Mouse (Mus musculus) natural killer cell, adult 2 months (primary cell): ENCODE data around the gene Fbxo47.

ENCODE experiments used
- DNase-seq, 2 experiments: peaks; one replicate each; pipeline ENCODE4 v3.0.0; 2022; ENCODE audit warnings: low spot score in 2 of 2

Fbxo47 gene

GRCm38 (mm10) chr11:97883918-97884600 lies at the start of gene Fbxo47:
Gene Fbxo47, minus strand, starts transcription at chr11:97884154.
- DNase-seq, result peak; percentile 95 to 97

DNA sequence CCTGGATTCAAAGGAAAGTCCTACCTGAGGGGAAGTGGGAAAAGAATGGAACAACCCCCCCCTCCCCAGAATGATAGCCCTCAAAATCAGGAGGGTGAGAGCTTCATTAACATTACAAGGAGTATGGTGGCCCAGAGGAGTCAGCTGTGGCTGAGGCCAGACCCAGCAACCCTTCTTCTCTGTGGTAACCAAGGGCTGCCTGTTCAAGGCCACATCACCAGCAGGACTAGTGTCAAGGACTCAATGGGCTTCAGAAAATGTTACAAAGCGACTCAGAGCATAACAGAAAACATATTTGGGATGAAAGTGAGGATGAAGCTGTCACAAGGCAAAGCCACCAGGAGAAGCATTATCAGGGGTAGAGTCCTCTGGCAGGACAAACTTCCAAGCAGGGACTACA lies 49.6 kb upstream of the Fbxo47 start:
- no peak for DNase-seq

- no peak for DNase-seq
Measured at GRCm38 (mm10) chr11:97928905-97929304, 45.0 kb upstream of the Fbxo47 start.

- no peak for DNase-seq
Measured at GRCm38 (mm10) chr11:97924217-97924616, 40.3 kb upstream of the Fbxo47 start.

DNA sequence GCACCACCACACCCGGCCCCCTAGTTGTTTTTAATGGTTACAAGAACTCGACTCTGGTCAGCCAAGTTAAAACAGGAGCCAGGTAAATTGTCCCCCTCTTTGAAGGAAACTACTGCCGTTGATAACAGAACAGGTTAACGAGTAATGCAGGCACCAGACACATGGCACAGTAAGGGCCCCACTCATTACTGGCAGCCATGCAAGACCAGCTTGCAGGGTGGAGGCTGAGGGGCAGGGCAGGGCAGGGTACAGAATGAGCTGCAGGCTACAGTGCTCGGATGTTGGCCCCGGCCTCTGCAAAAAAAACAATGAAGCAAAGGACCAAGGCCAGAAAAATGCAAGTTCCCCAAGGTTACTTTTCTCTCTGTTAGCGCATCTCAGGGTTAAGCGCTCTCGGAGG lies 39.7 kb upstream of the Fbxo47 start:
- no peak for DNase-seq

GRCm38 (mm10) chr11:97915974-97916503 lies 32.1 kb upstream of the Fbxo47 start:
- no peak for DNase-seq

DNA sequence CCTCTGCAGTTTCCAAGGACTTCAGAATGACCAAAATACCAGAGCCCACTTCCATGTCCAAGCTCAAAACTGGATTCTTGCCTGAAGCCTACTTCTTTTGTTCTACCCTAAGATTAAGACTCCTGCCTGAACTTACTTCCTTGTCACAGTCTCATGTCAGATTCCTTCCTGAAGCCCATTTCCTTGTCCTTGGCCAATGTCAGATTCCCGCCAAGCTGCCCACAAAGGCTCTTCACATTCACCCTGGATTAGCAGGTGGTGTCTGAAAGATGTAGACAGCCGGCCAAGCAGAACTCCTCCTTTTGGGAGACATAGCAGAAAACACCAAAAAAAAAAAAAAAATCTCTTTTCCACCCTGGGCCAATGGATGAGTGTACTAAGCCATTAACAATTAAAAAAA lies 31.5 kb upstream of the Fbxo47 start:
- DNase-seq, result no peak

DNA sequence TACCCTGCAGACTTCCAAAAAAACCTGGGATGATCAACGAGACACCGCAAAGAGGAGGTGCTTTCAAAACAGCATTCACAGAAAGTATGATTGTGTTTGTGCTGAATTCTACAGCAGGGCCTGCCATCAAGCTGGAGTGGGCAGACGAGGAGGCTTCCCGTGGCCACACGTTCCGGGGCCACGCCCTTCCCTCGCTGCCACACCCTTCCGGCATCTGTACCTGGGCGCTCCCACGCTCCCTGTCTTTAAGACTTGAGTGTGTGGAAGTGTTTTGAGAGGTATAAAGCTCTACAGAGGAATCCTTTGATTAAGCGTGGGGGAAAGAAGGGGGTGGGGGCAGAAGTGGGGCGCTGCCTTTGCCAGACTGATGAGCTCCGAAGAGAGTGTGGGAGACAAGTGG lies 29.2 kb upstream of the Fbxo47 start:
- DNase-seq, result no peak

DNA sequence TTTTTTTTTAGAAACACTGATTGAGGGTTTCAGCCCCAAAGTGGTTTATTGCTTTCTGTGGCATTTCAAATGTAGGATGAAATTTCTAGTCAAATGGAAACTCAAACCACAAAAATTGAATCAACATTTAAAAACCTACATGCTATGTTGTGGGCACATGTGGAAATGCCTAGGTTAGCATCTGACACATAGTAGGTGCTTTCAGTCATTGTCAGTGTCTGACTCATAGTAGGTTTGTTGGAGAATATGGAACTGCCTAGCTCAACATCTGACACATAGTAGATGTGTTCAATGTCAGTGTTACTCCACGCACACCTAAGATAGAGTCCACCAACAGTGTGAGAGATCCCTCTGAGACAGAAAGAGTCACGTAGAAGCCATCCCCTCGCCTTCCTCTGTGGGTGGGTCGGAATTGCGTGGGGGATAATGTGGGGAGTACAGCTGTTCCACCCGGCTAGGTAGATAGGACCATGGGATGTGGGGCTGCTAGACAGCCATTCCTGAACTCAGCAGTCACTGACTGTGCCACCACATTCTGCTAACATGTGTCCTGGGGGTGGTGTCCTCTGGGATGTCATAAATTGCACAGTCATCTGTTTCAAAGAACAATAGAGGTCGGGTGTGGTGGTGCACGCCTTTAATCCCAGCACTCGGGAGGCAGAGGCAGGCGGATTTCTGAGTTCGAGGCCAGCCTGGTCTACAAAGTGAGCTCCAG lies 24.8 kb upstream of the Fbxo47 start:
- no peak for DNase-seq

GRCm38 (mm10) chr11:97907935-97908334 lies 24.0 kb upstream of the Fbxo47 start:
- no peak for DNase-seq

DNA sequence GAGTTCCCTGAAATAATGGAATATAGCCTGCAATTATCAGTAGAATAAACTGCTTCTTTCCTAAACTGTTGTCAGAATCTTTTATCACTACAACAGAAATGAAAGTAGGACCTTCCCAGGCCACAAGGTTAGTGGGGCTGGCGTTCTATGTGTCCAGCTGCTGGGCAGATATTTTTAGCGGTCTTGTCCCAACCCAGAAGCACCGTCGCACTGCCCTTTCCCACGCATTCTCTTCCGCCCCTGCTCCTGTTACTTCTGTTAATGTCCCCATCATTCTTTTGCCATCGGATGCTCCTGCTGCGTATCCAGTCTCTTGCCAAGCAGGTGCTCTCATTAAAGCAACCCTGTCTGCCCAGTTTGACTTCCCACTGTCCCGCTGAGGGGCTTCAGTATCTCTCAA lies 23.0 kb upstream of the Fbxo47 start:
- no peak for DNase-seq

- DNase-seq, result no peak
Measured at GRCm38 (mm10) chr11:97905941-97906340, 22.0 kb upstream of the Fbxo47 start.

DNA sequence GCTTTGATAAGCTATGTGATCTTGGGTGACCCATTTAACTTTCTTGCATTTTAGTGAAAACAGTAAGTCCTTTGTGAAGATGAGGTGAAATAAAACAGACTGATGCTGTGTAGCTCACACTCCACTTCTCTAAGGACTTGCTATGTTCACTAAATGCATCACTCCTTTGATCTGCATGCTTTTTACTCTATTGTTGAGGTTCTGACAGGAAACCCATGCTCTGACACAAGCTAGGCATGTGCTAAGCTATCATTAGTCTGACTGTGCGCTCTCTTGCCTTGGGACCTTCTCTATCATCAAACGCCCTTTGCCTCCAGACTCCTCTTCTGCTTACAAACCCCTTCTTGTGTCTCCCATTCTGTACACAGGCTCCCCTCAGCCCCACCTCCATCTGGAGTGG lies 21.6 kb upstream of the Fbxo47 start:
- DNase-seq, result no peak

DNA sequence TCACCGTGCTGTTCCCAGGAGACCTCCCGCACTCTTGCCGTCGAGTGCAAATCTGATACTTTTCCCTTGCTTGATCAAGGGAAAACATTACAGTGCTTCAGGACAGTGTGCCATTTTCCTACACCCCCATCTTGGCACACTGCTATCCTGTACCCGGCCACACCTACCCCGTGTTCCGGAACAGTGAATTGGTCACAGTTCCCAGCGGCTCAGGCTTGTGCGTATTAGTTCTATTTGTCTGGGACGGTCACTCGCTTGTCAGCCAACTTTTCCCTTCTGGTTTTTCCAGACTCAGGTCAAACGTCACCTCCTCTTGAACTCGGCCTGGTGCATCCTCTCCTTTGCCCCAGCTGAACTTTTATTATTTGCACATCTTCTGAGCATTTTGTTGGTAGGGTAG lies 20.8 kb upstream of the Fbxo47 start:
- DNase-seq, result no peak

DNA sequence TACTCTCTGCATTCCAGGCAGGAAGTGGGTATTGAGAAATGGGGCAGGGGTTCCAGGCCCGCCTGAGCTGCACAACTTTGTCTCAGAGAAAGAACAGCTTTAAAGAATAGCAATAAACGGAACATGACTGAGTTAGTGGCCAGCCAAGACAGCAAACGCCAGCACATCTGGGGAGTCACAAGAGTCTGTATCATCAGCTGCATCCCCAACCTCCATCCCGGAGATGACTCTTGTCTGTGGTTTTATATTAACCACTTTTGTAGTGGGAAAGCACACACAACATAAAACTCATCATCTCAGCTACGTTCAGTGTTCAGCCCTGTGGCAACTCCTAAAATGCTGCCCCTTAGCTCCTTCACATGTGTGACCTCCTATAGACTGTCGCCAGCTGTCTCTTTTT lies 17.9 kb upstream of the Fbxo47 start:
- DNase-seq, result no peak

DNA sequence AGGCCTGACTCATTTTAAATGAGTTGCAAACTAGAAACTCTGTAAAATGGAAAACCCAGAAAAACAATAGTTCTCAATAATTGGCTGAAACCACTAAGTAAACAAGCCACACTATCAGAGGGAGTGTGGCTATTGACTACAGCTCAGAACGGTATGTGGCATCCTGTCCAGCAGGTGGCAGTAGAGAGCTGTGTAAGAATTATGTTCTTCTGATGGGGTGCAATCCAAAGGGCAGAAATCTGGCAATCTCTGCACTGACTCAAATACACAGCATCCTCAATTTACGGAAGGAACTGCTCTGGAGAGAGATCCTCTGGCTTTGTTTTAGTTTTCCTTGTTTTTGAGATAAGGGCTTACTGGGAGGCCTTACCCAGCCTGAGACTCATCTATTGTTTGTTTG lies 15.9 kb upstream of the Fbxo47 start:
- DNase-seq, result peak; percentile 75 to 85

DNA sequence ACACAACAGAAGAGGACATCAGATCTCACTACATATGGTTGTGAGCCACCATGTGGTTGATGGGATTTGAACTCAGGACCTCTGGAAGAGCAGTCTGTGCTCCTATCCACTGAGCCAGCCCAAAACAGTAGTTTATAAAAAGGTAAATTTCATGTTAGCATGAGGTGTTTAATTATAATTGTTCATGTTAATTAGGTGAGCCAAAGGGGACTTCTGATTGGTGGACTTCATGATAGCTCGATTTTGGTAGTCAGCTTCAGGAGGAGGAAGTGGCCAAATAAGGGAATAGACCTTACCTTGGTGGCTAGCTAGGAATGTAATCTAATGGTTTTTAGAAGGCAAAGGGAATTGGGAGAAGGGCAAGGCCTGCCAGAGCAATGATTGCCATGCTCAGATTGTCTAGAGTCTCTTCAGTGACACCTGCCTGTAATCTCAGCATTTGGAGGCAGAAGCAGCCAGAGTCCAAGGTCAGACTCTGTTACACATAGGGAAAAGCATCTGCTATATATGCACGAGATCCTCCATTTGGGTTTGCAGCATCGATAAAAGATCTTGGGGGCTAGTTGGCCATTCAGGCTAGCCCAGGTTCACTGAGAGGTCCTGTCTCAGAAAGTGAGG lies 13.7 kb upstream of the Fbxo47 start:
- no peak for DNase-seq

- DNase-seq, result no peak
Measured at GRCm38 (mm10) chr11:97896655-97897054, 12.7 kb upstream of the Fbxo47 start.

DNA sequence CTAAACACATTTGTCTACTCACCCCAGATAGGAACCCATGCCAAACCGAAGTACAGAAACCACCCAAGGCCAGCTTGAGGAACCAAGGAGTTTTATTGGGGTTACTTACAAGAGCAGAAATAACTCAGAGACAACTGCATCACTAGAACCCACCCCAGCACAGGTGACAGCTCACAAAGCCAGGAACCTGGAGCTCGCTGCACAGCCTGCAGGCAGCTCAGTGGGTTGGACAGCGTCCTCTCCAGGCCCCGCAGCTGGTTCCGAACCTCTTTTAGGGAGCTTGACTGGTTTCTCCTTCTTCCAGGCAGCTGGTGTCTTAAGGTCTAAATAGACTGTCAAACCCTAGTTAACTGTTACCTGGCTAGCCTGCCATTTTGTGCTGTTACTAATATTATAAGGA lies 7.9 kb upstream of the Fbxo47 start:
- DNase-seq, result no peak

GRCm38 (mm10) chr11:97885296-97885915 lies 1.5 kb upstream of the Fbxo47 start:
- DNase-seq, result no peak

- DNase-seq, result no peak
Measured at GRCm38 (mm10) chr11:97884601-97885185, 739 bp upstream of the Fbxo47 start.

DNA sequence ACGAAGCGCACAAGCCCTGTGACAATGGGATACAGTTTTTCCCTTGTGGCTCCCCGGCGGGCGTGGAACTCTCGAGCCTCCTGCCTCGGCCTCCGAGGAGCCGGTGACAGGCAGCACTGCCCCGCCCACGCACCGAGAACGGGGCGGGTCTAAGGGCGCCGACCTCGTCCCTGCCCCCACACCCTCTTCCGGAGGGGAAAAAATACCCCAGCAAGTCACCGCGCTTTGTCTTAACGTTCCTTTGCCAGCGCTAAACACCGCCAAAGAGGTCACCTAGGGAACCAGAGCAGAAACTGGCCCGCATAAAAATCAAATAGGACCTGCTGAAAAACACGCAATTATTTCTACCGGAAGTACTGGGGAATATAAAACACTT lies 424 bp downstream of the Fbxo47 start:
- peak; percentile 81 to 86 for DNase-seq
